In genomic region chr19:22869853-22870252, GRCm38 (mm10) we compare ENCODE assay signal across 20 mouse cellular contexts.
"Had no signal": no experiment of that assay in that cellular context is flagged by ENCODE, and none has a peak within 500 bp of the region (broad histone marks: within the 10 kb centered on the region; RNA-seq: fewer than 3 reads in every experiment).

No protein-coding gene starts in this region.

- H3K4me1 ChIP-seq: megakaryocyte, embryonic 14.5 days; neural tube, embryonic 13.5 days had no signal

- H3K36me3 ChIP-seq: lung, embryonic 15.5 days; midbrain, embryonic 13.5 days; midbrain, embryonic 15.5 days; neural tube, embryonic 13.5 days; neural tube, embryonic 15.5 days had no signal

- H3K27me3 ChIP-seq: lung, embryonic 15.5 days; megakaryocyte, embryonic 14.5 days; midbrain, embryonic 13.5 days; midbrain, embryonic 15.5 days; neural tube, embryonic 13.5 days; neural tube, embryonic 15.5 days had no signal

- ATAC-seq: lung, postnatal 0 days; midbrain, embryonic 13.5 days; midbrain, embryonic 15.5 days had no signal

- H3K27ac ChIP-seq: lung, embryonic 15.5 days; macrophage; midbrain, embryonic 13.5 days; midbrain, embryonic 15.5 days; neural tube, embryonic 13.5 days; neural tube, embryonic 15.5 days had no signal

- H3K4me3 ChIP-seq: lung, embryonic 15.5 days; megakaryocyte, embryonic 14.5 days; midbrain, embryonic 13.5 days; midbrain, embryonic 15.5 days; neural tube, embryonic 13.5 days; neural tube, embryonic 15.5 days had no signal

- H3K4me2 ChIP-seq: lung, embryonic 15.5 days; midbrain, embryonic 11.5 days; midbrain, embryonic 13.5 days; midbrain, embryonic 15.5 days; neural tube, embryonic 13.5 days; neural tube, embryonic 15.5 days had no signal

- H3K9ac ChIP-seq: lung, embryonic 15.5 days; midbrain, embryonic 13.5 days; midbrain, embryonic 15.5 days; neural tube, embryonic 13.5 days; neural tube, embryonic 15.5 days had no signal

- H3K9me3 ChIP-seq: lung, embryonic 15.5 days; megakaryocyte, embryonic 14.5 days; midbrain, embryonic 13.5 days; midbrain, embryonic 15.5 days; neural tube, embryonic 13.5 days; neural tube, embryonic 15.5 days had no signal

- DNase-seq: lung, adult 2 months; lung, postnatal 14 days; lung, postnatal 36 days; retina, postnatal 1 day; right cerebral cortex, adult 18-20 months; right cerebral cortex, postnatal 25 days; right cerebral cortex, postnatal 4 days; spleen, adult 18-20 months; thymus, adult 18-20 months; thymus, postnatal 14 days; thymus, postnatal 36 days had no signal
